Mouse (Mus musculus): ENCODE results near the gene B4galt4. TPM values are rescaled to one million over a fixed set of nuclear protein-coding genes. Genes with fewer than 3 reads are reported as not detected.
"Not testable (repeated sequence)": the region's sequence is repeated elsewhere in the genome, so short reads cannot be mapped to it uniquely, and the experiment has no call there.

The B4galt4 gene
- polyA plus RNA-seq, 1 experiment from 2014 or later, result 22.1 TPM

DNA sequence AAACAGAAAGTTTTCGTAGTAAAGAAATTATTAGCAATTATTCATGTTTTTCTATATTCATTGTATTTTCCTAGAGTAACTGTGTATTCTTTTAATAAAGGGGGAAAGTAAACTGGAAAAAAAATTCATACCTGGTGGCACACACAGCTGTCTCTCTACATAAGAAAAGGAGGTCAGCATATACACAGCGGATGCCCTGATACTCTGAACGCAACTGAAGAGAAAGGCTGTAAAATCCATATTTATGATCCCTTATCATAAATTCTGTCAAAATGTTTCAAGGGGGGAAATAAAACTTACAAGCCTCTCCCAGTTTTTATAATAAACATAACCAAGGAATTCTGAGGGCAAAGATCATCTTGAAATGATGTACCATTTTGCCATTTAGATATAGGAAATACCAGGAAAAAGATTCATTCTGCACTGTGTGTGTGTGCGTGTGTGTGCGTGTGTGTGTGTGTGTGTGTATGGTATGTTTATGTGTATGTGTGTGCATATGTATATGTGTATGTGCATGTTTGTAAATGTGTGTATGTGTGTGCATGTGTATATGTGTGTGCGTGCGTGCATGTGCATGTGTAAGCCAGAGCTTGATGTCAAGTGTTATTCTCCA, 39.0 kb downstream of the B4galt4 start:
- Histone ChIP-seq H3K27ac (no peak overlapping the region), H3K4me3 (replicated peaks) (no peak overlapping the region), H3K4me1 (replicated peaks) (no peaks in the 10 kb centered on the region), H3K9me3 (no peaks in the 10 kb centered on the region), H3K9ac (no peak overlapping the region), H3K4me2 (replicated peaks) (no peak overlapping the region), H3K27me3 (replicated peaks) (no peaks in the 10 kb centered on the region), H3K36me3 (no peaks in the 10 kb centered on the region)
- 85% methylated on average over 7 of the region's 7 CpGs for WGBS
- peak; percentile 73 for ATAC-seq

GRCm38 (mm10) chr16:38781946-38782345, 39.9 kb downstream of the B4galt4 start:
- Histone ChIP-seq H3K9me3 (no peaks in the 10 kb centered on the region), H3K9ac (no peak overlapping the region), H3K4me2 (replicated peaks) (no peak overlapping the region), H3K4me3 (replicated peaks) (no peak overlapping the region), H3K27me3 (replicated peaks) (no peaks in the 10 kb centered on the region), H3K4me1 (replicated peaks) (no peaks in the 10 kb centered on the region), H3K36me3 (no peaks in the 10 kb centered on the region), H3K27ac (no peak overlapping the region)
- 60% methylated on average over 2 of the region's 2 CpGs for WGBS
- no peak for ATAC-seq

DNA sequence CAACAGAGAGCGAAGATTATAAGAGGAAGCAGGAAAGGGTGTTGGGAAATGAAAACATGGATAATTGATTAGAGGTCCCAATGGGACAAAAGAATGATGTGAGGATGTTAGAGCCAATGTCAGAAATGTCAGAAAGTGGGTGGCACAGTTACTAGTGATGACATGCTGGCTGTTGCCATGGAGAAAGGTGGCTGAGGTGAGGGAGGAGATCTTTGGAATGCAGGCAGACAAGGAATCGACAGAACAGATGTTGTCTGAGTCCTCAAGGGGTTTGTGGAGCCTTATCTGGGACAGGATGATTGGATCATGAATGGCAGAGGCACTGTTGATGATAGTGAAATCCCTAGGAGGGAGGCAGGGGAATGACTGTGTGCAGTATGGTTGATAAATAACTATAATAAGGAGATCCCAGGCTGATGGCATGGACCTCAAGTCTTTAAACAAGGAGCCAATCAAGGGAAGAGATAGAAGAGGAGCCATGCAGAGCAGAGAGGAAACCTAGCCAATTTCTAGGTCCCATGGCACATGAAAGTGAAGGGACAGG, 40.5 kb downstream of the B4galt4 start:
- Histone ChIP-seq H3K9ac (no peak overlapping the region), H3K4me3 (replicated peaks) (no peak overlapping the region), H3K36me3 (no peaks in the 10 kb centered on the region), H3K4me1 (replicated peaks) (no peaks in the 10 kb centered on the region), H3K27me3 (replicated peaks) (no peaks in the 10 kb centered on the region), H3K9me3 (no peaks in the 10 kb centered on the region), H3K27ac (no peak overlapping the region), H3K4me2 (replicated peaks) (no peak overlapping the region)
- ATAC-seq, result peak; percentile 61
- WGBS, result 48% methylated on average over 2 of the region's 2 CpGs

GRCm38 (mm10) chr16:38785301-38785700, 43.2 kb downstream of the B4galt4 start:
- Histone ChIP-seq H3K4me3 (replicated peaks) (no peak overlapping the region), H3K27ac (no peak overlapping the region), H3K27me3 (replicated peaks) (no peaks in the 10 kb centered on the region), H3K9ac (no peak overlapping the region), H3K4me1 (replicated peaks) (no peaks in the 10 kb centered on the region), H3K36me3 (no peaks in the 10 kb centered on the region), H3K4me2 (replicated peaks) (no peak overlapping the region), H3K9me3 (no peaks in the 10 kb centered on the region)
- ATAC-seq, result no peak
- WGBS, result 78% methylated on average over 7 of the region's 7 CpGs

- Histone ChIP-seq H3K4me2 (replicated peaks) (no peak overlapping the region), H3K9me3 (no peaks in the 10 kb centered on the region), H3K27me3 (replicated peaks) (no peaks in the 10 kb centered on the region), H3K27ac (no peak overlapping the region), H3K9ac (no peak overlapping the region), H3K36me3 (no peaks in the 10 kb centered on the region), H3K4me3 (replicated peaks) (no peak overlapping the region), H3K4me1 (replicated peaks) (no peaks in the 10 kb centered on the region)
- 85% methylated on average over 2 of the region's 2 CpGs for WGBS
- ATAC-seq, result no peak
Observed at GRCm38 (mm10) chr16:38789016-38789415, 47.0 kb downstream of the B4galt4 start.

GRCm38 (mm10) chr16:38789966-38790365, 47.9 kb downstream of the B4galt4 start:
- H3K4me2 ChIP-seq (replicated peaks), result no peak overlapping the region
- no peaks in the 10 kb centered on the region for H3K9me3 ChIP-seq
- ATAC-seq, result peak; percentile 66; the same call in 1 of the 2 replicates
- H3K27me3 ChIP-seq (replicated peaks), result no peaks in the 10 kb centered on the region
- no peak overlapping the region for H3K9ac ChIP-seq
- H3K4me1 ChIP-seq (replicated peaks), result no peaks in the 10 kb centered on the region
- H3K4me3 ChIP-seq (replicated peaks), result no peak overlapping the region
- H3K36me3 ChIP-seq, result no peaks in the 10 kb centered on the region
- WGBS, result 63% methylated on average over 3 of the region's 3 CpGs
- no peak overlapping the region for H3K27ac ChIP-seq

DNA sequence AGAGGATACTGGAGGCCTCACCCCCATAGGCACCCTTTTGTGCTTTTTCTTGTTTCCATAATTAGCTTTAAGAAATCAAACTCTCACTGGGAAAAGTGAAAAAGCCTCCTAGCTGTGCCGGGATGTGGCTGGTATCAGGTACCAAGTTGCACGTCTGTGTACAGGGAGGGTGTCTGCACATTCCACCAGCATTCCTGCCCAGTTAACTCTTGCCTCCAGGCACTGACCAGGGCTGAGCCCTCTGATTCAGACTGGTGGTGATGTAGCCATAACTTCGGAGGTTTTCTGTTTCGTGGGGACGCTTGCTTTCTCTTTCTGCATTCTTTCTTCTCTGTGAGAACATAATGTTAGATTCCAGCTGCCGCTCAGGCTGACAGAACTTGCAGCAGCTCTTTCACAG, 51.1 kb downstream of the B4galt4 start:
- ATAC-seq, result peak; percentile 62; the same call in 1 of the 2 replicates
- no peak overlapping the region for H3K4me3 ChIP-seq (replicated peaks)
- H3K36me3 ChIP-seq, result no peaks in the 10 kb centered on the region
- WGBS, result 45% methylated on average over 6 of the region's 6 CpGs
- H3K27me3 ChIP-seq (replicated peaks), result no peaks in the 10 kb centered on the region
- no peaks in the 10 kb centered on the region for H3K4me1 ChIP-seq (replicated peaks)
- H3K4me2 ChIP-seq (replicated peaks), result no peak overlapping the region
- H3K9ac ChIP-seq, result no peak overlapping the region
- no peak overlapping the region for H3K27ac ChIP-seq
- no peaks in the 10 kb centered on the region for H3K9me3 ChIP-seq

DNA sequence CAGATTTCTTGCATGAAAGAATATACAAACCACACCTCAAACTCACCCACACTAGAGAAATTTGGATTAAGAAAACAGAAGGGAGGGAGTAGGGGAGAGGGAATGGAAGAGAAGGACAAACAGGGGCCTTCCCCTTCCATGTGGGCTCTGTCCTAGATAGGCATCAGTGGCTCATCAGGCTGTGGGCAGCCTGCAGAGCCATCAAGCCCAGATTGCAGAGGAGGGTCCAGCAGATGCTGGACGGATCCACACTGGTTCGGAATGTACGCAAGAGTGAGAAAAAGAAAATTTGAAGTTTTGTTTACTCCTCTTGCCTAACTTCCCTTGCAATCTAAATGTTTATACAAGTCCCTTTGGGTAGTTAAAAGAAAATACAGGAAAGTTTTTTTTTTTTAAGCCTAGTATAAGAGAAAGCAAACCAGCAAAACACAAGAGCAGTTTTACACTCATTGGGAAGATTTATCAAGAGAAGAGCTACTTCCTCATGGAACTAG, 56.9 kb downstream of the B4galt4 start:
- H3K4me3 ChIP-seq (replicated peaks), result no peak overlapping the region
- no peak overlapping the region for H3K9ac ChIP-seq
- 0 out of 2 replicates have a peak, but pooled peaks cover 3% of the 10 kb centered on the region for H3K4me1 ChIP-seq (replicated peaks)
- no peak for ATAC-seq
- H3K9me3 ChIP-seq, result no peaks in the 10 kb centered on the region
- no peaks in the 10 kb centered on the region for H3K36me3 ChIP-seq
- H3K27me3 ChIP-seq (replicated peaks), result no peaks in the 10 kb centered on the region
- no peak overlapping the region for H3K27ac ChIP-seq
- WGBS, result 63% methylated on average over 3 of the region's 3 CpGs
- no peak overlapping the region for H3K4me2 ChIP-seq (replicated peaks)

DNA sequence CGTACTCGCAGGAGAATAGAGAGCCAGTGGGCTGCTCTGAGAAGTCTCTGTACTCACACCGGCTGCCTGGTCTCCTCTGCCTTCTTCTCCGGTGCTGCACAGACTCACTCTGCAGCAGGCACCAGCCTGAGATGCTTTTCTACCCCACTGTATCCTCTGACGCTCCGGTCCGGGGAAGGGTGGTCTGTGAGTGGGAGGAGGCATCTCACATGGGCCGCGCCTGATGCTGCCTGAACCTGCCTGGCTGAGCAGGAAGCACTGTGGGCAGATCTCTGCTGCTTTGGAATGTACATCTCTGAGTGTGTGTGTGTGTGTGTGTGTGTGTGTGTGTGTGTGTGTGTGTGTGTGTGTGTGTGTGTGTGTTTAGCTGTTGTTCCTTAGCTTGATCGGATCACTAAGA, 58.0 kb downstream of the B4galt4 start, which contains the start of gene Upk1b:
TSS of gene Upk1b (minus strand) at position 238 of the 400 bp plus-strand sequence.
- peak; percentile 58 for ATAC-seq
- Histone ChIP-seq H3K4me1 (replicated peaks) (0 out of 2 replicates have a peak, but pooled peaks cover 3% of the 10 kb centered on the region), H3K36me3 (no peaks in the 10 kb centered on the region), H3K4me2 (replicated peaks) (peak within 1 kb of the TSS; percentile 12; the same call in 1 of the 2 replicates), H3K4me3 (replicated peaks) (no peak within 1 kb of the TSS), H3K27ac (no peak within 1 kb of the TSS), H3K9ac (no peak within 1 kb of the TSS), H3K27me3 (replicated peaks) (no peaks in the 10 kb centered on the region), H3K9me3 (no peaks in the 10 kb centered on the region)
- WGBS, result 16% methylated on average over 10 of the region's 10 CpGs

- not testable (repeated sequence) for H3K4me2 ChIP-seq (replicated peaks); H3K9ac ChIP-seq; ATAC-seq; H3K4me3 ChIP-seq (replicated peaks); H3K27me3 ChIP-seq (replicated peaks); H3K36me3 ChIP-seq; H3K4me1 ChIP-seq (replicated peaks); H3K27ac ChIP-seq; H3K9me3 ChIP-seq
- WGBS, result 94% methylated on average over 5 of the region's 5 CpGs
Observed at GRCm38 (mm10) chr16:38807796-38808195, 65.7 kb downstream of the B4galt4 start.

DNA sequence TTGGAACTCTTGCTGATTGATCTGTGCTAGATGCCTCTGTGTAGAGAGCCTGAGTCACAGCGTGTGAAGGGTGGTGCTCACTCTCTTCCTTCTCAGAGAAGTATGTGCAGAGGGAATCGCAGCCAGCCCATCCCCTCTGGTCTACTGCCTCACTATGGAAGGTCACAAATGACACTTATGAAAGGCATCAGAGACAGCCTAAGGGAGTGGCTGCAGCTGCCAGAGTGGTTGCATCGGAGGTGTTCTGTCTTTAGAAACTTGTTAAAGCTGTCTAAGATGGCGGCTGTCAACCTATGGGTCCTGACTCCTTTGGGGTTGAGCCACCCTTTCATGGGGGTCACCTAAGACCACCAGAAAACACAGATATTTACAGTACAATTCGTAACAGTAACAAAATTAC, 68.1 kb downstream of the B4galt4 start:
- 68% methylated on average over 5 of the region's 5 CpGs for WGBS
- no peak overlapping the region for H3K4me3 ChIP-seq (replicated peaks)
- no peak overlapping the region for H3K4me2 ChIP-seq (replicated peaks)
- no peaks in the 10 kb centered on the region for H3K36me3 ChIP-seq
- no peaks in the 10 kb centered on the region for H3K4me1 ChIP-seq (replicated peaks)
- no peaks in the 10 kb centered on the region for H3K27me3 ChIP-seq (replicated peaks)
- no peak overlapping the region for H3K9ac ChIP-seq
- no peaks in the 10 kb centered on the region for H3K9me3 ChIP-seq
- no peak overlapping the region for H3K27ac ChIP-seq
- ATAC-seq, result 0 out of 2 replicates have a peak, but pooled peaks have one; percentile 17

DNA sequence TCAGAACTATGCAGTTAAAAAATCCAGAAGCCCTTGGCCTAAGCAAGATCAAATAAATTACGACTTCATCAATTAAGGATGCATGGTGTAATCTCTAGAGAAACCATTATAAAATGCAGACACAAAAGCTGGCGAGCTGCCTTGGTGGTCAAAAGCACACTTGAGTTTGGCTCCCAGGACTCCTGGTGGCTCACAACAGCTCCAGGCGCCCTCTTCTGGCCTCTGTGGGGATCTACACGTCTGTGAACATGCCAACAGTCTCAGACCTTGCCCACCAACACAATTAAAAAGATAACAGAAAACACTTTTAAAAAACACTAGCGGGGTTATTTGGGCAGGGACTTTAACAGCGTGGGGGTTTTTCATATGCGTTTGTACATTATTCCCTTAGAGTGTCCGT, 70.5 kb downstream of the B4galt4 start:
- ATAC-seq, result peak; percentile 21; the same call in 1 of the 2 replicates
- 35% methylated on average over 8 of the region's 8 CpGs for WGBS
- no peaks in the 10 kb centered on the region for H3K9me3 ChIP-seq
- H3K4me1 ChIP-seq (replicated peaks), result no peaks in the 10 kb centered on the region
- H3K27ac ChIP-seq, result no peak overlapping the region
- H3K9ac ChIP-seq, result no peak overlapping the region
- no peaks in the 10 kb centered on the region for H3K36me3 ChIP-seq
- no peaks in the 10 kb centered on the region for H3K27me3 ChIP-seq (replicated peaks)
- no peak overlapping the region for H3K4me3 ChIP-seq (replicated peaks)
- H3K4me2 ChIP-seq (replicated peaks), result no peak overlapping the region

All from intestine, embryonic 15.5 days (tissue).